Mouse (Mus musculus): ENCODE results near the gene Ino80e. TPM values are rescaled to one million over a fixed set of nuclear protein-coding genes. Genes with fewer than 3 reads are reported as not detected.

The Ino80e gene
- polyA plus RNA-seq, 1 experiment from 2014 or later = 96.5 TPM

DNA sequence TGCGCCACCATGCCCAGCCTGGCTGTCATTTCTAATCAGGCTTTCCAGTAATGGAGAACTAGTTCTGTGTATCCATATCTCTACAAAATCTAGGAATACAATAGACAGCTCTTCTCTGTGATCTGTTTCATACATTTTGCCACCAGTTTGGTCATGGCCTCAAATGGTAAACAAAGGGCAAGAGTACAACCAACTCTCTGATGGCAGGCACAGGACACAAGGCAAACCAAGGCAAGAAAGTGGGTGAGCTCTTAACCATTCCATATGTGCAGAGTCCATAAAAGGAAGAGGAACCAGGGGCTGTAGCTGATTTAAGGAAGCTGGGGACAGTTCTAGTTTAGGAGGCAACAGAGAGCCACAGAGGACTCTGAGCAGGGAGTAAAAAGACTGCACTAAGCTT lies 15.1 kb upstream of the Ino80e start:
- Histone ChIP-seq H3K9ac (no peak overlapping the region), H3K9me3 (no peaks in the 10 kb centered on the region), H3K27ac (no peak overlapping the region), H3K4me3 (replicated peaks) (no peak overlapping the region), H3K27me3 (no peaks in the 10 kb centered on the region), H3K36me3 (replicated peaks) (peaks cover 83% of the 10 kb centered on the region), H3K4me2 (no peak overlapping the region), H3K4me1 (peaks cover 20% of the 10 kb centered on the region)
- WGBS = 98% methylated on average over 1 of the region's 1 CpGs
- no peak for ATAC-seq (ENCODE audit: low FRiP score)

DNA sequence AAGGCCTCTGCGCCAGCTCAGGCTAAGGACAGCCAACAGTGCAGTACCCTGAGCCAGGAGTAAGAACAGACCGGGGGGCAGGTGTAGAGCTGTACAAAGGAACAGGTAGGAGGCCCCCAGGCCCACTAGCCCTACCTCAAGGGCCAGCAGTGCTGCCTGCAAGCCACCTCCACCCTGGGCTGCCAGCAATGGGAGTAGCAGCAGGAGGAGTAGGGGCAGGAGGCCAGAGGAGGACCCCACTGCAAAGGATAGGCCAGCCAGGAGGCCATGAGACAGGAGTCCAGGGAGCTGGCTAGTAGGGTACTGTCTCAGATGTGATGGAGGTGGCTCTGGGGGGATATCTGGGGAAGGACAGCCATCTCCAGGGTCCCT lies 8.3 kb upstream of the Ino80e start:
- no peaks in the 10 kb centered on the region for H3K4me1 ChIP-seq
- no peak overlapping the region for H3K27ac ChIP-seq
- H3K4me3 ChIP-seq (replicated peaks) = no peak overlapping the region
- WGBS = 97% methylated on average over 2 of the region's 2 CpGs
- no peak for ATAC-seq (ENCODE audit: low FRiP score)
- no peaks in the 10 kb centered on the region for H3K9me3 ChIP-seq
- H3K36me3 ChIP-seq (replicated peaks) = peaks cover 99% of the 10 kb centered on the region
- no peak overlapping the region for H3K9ac ChIP-seq
- H3K27me3 ChIP-seq = no peaks in the 10 kb centered on the region
- H3K4me2 ChIP-seq = no peak overlapping the region

DNA sequence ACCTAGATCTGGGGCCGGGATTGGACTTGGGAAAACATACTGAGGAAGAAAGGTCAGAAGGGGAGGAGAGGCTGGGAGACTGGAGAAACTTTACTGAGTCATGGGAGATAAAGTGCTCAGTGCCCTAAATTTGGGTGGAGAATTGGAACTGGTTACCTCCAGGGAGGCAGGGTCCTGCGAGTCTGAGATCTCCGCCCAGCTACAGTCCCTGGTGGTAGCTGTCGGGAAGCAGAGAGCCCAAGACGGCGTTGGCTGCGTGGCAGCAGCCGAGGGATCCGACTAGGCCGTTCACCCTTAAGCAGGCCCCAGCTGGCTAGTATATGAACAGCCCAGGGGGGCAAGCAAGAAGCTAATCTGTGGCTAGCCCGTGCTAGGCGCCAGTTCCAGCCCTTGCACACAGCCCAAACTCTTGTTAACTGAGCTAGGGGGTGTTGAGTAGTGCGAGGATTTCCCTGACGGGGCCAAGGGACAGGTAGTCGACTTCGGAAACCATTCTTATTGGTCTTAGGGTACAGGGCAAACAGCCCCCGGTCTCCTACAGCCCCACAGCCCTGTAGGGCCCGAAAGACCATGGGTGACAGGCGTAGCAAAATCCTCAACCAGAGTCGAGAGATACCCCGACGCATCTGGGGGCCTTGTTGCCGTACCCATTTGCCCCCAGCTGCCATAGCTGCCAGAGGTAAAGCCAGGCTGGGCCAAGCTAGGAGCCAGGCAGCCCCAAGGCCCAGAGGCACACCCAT lies 7.8 kb upstream of the Ino80e start:
- Histone ChIP-seq H3K36me3 (replicated peaks) (peaks cover 99% of the 10 kb centered on the region), H3K9me3 (no peaks in the 10 kb centered on the region), H3K4me3 (replicated peaks) (no peak overlapping the region), H3K4me1 (no peaks in the 10 kb centered on the region), H3K27ac (no peak overlapping the region), H3K27me3 (no peaks in the 10 kb centered on the region), H3K4me2 (no peak overlapping the region), H3K9ac (no peak overlapping the region)
- 91% methylated on average over 23 of the region's 23 CpGs for WGBS
- ATAC-seq (ENCODE audit: low FRiP score) = no peak

DNA sequence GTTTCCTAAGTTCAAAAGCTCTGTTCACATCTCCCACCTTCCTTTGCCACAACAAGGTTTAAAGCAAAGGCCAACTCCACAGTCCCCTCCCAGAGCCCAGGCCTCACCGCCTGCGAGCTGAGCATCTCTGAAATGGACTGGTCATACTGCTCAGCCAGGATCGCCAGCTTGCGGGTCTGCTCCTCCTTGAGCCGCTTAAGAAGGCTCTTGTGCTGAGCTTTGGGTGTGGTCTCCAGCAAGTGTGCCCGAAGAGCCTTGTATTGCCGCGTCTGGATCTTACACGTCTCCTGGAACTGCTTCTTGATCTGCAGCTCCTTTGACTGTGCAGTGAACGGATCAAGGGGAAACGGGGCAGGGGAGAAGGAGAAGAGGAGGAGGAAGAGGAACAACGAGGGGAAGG lies 5.8 kb upstream of the Ino80e start:
- no peaks in the 10 kb centered on the region for H3K27me3 ChIP-seq
- H3K4me3 ChIP-seq (replicated peaks) = no peak overlapping the region
- ATAC-seq (ENCODE audit: low FRiP score) = no peak
- no peaks in the 10 kb centered on the region for H3K9me3 ChIP-seq
- no peak overlapping the region for H3K4me2 ChIP-seq
- peaks cover 18% of the 10 kb centered on the region for H3K4me1 ChIP-seq
- H3K36me3 ChIP-seq (replicated peaks) = peaks cover 95% of the 10 kb centered on the region
- no peak overlapping the region for H3K27ac ChIP-seq
- no peak overlapping the region for H3K9ac ChIP-seq
- 85% methylated on average over 12 of the region's 12 CpGs for WGBS

DNA sequence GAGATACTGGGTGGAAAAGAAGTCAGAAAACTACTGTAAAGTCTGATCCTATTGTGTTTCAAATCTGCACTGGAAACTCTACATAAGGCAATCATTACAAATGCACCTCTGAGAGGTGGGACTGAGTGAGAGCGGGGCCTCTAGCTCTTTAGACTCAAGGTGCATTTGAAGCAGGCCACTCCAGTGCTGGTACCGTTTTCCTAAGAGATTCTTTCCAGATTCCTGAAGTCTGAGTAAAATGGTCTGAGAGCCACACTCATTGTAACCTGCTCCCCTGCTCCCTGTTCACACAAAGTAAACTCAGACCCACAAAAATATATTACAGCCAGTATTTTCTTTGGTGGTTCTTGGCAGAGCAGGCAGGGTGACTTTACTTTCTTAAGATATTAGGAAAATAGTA lies 5.4 kb upstream of the Ino80e start:
- H3K27me3 ChIP-seq = no peaks in the 10 kb centered on the region
- no peak overlapping the region for H3K9ac ChIP-seq
- peaks cover 90% of the 10 kb centered on the region for H3K36me3 ChIP-seq (replicated peaks)
- no peak for ATAC-seq (ENCODE audit: low FRiP score)
- H3K4me2 ChIP-seq = no peak overlapping the region
- no peak overlapping the region for H3K4me3 ChIP-seq (replicated peaks)
- 83% methylated on average over 2 of the region's 2 CpGs for WGBS
- H3K4me1 ChIP-seq = peaks cover 23% of the 10 kb centered on the region
- no peaks in the 10 kb centered on the region for H3K9me3 ChIP-seq
- no peak overlapping the region for H3K27ac ChIP-seq

DNA sequence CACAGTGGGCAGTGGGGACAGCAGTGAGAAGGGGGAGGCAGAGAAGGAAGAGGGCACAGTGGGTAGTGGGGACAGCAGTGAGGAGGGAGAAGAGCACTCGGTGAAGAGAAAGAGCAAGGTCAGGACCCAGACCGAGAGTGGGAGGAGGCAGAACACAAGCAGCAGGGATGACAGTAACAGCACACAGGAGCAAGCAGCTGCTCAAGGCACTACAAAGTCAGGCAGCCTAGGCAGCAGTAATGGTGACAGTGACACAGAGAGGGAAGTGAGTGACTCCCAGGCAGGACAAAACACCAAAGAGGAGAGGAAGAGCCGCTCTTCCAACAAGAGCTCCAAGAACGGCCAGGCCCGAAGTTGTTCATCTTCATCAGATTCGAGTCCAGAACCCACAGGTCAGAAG lies 1.6 kb upstream of the Ino80e start:
- no peak for ATAC-seq (ENCODE audit: low FRiP score)
- Histone ChIP-seq H3K4me1 (peaks cover 33% of the 10 kb centered on the region), H3K9ac (peak overlapping the region; percentile 71), H3K27me3 (no peaks in the 10 kb centered on the region), H3K27ac (peak overlapping the region; percentile 80), H3K36me3 (replicated peaks) (peaks cover 65% of the 10 kb centered on the region), H3K4me2 (peak overlapping the region; percentile 84), H3K9me3 (no peaks in the 10 kb centered on the region), H3K4me3 (replicated peaks) (peak overlapping the region; percentile 65)
- WGBS = 72% methylated on average over 6 of the region's 6 CpGs

DNA sequence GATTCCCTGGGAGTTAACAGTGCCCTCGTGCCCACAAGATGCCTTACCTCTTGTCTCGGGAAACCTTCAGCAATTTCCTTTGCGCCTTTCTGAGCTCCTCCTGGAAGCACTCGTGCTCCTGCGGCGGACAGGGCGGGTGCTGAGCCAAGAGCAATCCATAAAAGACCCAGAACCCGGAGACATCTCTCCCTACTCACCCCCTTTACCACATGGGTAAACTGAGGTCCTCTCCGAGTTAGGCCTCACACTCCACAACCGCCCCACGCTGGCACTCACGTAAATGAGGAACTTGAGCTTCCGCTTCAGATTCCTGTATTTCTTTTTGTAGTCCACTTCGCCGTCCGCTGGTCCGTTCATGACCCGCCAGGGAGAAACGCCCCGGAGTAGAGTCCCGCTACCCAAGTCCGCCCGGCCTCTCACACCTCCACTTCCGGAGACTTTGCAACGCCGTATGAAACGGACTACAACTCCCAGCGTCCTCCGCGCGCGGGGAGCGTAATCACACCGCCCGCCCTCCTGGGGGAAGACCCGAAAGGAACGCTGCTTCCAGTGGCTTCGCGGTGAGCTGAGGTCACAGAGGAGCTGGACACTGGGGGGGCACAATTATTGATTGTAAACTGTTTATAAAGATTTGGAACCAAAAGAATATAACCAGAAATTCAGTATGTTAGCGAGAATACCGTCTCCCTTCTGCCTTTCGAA lies 597 bp downstream of the Ino80e start, which contains the start of gene Hirip3:
Hirip3 (plus strand) TSS at position 544 of the 702 bp plus-strand sequence.
- peaks cover 65% of the 10 kb centered on the region for H3K36me3 ChIP-seq (replicated peaks)
- peak within 1 kb of the TSS; percentile 71 for H3K9ac ChIP-seq
- peak; percentile 89 for ATAC-seq (ENCODE audit: low FRiP score)
- peaks cover 33% of the 10 kb centered on the region for H3K4me1 ChIP-seq
- WGBS = 4% methylated on average over 42 of the region's 42 CpGs
- peak within 1 kb of the TSS; percentile 84 for H3K4me2 ChIP-seq
- peak within 1 kb of the TSS; percentile 80 for H3K27ac ChIP-seq
- H3K9me3 ChIP-seq = no peaks in the 10 kb centered on the region
- peak within 1 kb of the TSS; percentile 65 for H3K4me3 ChIP-seq (replicated peaks)
- no peaks in the 10 kb centered on the region for H3K27me3 ChIP-seq

DNA sequence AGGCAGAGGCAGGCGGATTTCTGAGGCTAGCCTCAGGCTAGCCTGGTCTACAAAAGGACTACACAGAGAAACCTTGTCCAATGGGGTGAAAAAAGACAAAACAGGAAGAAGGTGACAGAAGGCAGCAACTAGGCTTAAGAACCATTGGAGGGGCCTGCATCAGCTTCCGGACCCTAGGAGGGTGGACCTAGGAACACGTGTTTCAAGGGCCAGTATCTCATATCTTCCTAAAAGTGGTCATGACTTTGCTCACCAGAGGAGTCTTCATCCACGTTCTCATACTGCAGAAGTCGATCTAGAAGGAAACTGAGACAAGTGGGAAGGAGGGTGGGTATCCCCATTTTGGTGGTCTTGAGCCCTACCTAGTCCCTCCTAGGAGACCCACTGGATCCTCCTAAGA lies 1.2 kb downstream of the Ino80e start:
- H3K4me2 ChIP-seq = peak overlapping the region; percentile 84
- H3K36me3 ChIP-seq (replicated peaks) = peaks cover 65% of the 10 kb centered on the region
- WGBS = 82% methylated on average over 5 of the region's 5 CpGs
- 0 out of 2 replicates have a peak overlapping the region, but pooled peaks have one; percentile 13 for H3K27ac ChIP-seq
- no peaks in the 10 kb centered on the region for H3K9me3 ChIP-seq
- H3K9ac ChIP-seq = peak overlapping the region; percentile 71
- peaks cover 33% of the 10 kb centered on the region for H3K4me1 ChIP-seq
- H3K4me3 ChIP-seq (replicated peaks) = peak overlapping the region; percentile 65
- H3K27me3 ChIP-seq = no peaks in the 10 kb centered on the region
- no peak for ATAC-seq (ENCODE audit: low FRiP score)

DNA sequence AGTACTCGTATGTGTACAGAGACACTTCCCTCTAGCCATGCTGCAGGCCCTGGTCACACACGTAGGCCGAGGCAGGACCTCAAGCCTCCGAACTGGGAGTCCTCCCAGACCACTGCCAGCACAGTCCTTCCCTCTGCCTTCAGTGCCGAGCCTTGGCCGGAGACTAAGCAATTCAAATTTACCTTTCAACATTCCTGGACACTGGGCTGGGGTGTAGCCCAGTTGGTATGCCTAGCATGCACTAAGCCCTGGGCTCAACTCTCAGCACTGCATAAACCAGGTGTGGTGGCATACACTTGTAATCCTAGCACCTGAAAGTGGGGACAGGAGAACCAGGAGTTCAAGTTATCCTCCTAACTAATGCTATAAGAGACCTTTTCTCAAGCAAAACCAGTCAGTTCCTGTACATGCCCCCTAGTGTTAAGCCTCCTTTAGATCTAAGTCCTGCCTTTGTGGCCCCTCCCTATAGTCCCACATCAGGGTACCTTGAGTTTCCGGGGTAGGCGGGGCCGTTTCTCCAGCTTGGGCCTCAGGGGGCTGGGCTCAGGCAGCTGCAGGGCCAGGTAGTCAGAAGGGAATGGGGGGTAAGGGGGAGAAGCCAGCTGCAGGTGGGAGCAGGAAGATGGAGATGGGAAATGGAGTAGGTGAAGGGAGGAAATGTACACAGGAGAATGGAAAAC lies 5.3 kb downstream of the Ino80e start:
- peaks cover 19% of the 10 kb centered on the region for H3K4me1 ChIP-seq
- H3K9ac ChIP-seq = no peak overlapping the region
- no peak overlapping the region for H3K27ac ChIP-seq
- no peak overlapping the region for H3K4me2 ChIP-seq
- no peak overlapping the region for H3K4me3 ChIP-seq (replicated peaks)
- H3K36me3 ChIP-seq (replicated peaks) = peaks cover 81% of the 10 kb centered on the region
- no peak for ATAC-seq (ENCODE audit: low FRiP score)
- peaks cover 4% of the 10 kb centered on the region for H3K27me3 ChIP-seq
- 75% methylated on average over 9 of the region's 9 CpGs for WGBS
- H3K9me3 ChIP-seq = no peaks in the 10 kb centered on the region

DNA sequence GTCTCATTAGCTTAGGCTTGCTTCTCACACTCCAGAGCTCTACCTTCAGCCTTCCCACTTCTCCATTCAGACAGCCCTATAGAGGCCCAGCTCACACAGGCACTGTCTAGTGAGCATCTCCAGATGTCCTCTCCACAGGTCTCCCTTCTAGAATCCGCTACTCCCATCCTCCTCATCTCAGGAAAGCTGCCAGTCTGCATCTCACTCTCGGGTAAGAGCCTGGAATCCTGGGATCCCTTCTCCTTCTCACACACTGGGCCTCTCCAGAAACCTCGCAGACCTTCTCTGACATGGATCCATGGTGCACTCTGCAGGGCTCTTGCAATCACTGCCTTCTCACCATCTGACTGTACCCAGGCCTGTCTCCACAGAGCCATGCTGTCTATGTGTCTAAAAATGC lies 6.5 kb downstream of the Ino80e start:
- Histone ChIP-seq H3K4me2 (no peak overlapping the region), H3K36me3 (replicated peaks) (peaks cover 86% of the 10 kb centered on the region), H3K27me3 (peaks cover 10% of the 10 kb centered on the region), H3K9me3 (no peaks in the 10 kb centered on the region), H3K9ac (no peak overlapping the region), H3K4me1 (peaks cover 18% of the 10 kb centered on the region), H3K4me3 (replicated peaks) (no peak overlapping the region), H3K27ac (0 out of 2 replicates have a peak overlapping the region, but pooled peaks have one; percentile 8)
- ATAC-seq (ENCODE audit: low FRiP score) = no peak
- 70% methylated on average over 3 of the region's 3 CpGs for WGBS

DNA sequence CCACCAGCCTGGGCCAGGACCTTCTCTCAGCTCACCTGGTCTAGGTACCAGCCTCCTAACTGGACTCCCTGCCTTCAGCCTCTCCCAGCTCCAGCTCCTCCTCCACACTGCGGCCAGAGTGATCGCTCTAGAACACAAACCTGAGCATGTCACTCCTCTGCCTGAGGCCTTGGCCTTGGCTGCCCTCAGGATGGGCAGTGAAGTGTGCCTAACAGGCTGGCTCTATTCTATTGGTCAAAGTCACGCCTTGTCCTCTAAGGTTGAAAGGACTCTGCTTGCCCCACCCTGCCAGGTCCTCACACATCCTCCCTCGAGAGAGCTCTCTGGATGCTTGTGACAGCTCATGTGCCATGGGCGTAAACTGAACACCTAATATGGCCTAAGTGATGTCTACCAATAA lies 8.7 kb downstream of the Ino80e start:
- Histone ChIP-seq H3K4me1 (peaks cover 27% of the 10 kb centered on the region), H3K36me3 (replicated peaks) (peaks cover 71% of the 10 kb centered on the region)

DNA sequence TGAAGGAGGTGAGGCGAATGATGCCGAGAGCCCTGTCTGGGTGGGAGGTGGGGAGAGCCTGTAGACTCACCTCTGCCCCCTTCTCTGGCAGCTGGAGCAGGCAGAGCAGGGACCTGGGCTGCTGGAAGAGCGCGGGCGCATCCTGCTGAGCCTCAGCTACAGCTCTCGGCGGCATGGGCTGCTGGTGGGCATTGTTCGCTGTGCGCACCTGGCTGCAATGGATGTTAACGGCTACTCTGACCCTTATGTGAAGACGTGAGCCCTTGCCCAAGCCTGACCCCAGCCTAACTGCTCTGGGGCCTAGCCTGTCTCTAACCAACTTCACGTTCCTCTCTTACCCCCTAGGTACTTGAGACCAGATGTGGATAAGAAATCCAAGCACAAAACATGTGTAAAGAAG lies 11.0 kb downstream of the Ino80e start:
- Histone ChIP-seq H3K9me3 (no peaks in the 10 kb centered on the region), H3K4me1 (peaks cover 43% of the 10 kb centered on the region), H3K27ac (no peak overlapping the region), H3K4me3 (replicated peaks) (no peak overlapping the region), H3K4me2 (no peak overlapping the region), H3K27me3 (peaks cover 42% of the 10 kb centered on the region), H3K36me3 (replicated peaks) (peaks cover 49% of the 10 kb centered on the region), H3K9ac (no peak overlapping the region; the same call in 1 of the 2 replicates)
- 28% methylated on average over 12 of the region's 12 CpGs for WGBS
- no peak for ATAC-seq (ENCODE audit: low FRiP score)

More for the DNA sequence above, 8.7 kb downstream of the Ino80e start:
- Histone ChIP-seq H3K27me3 (peaks cover 31% of the 10 kb centered on the region), H3K9me3 (no peaks in the 10 kb centered on the region), H3K9ac (no peak overlapping the region), H3K4me2 (no peak overlapping the region), H3K27ac (no peak overlapping the region), H3K4me3 (replicated peaks) (no peak overlapping the region)
- WGBS = 88% methylated on average over 5 of the region's 5 CpGs
- no peak for ATAC-seq (ENCODE audit: low FRiP score)

Data from forebrain, embryonic 12.5 days (tissue).